Mouse (Mus musculus) limb, embryonic 11.5 days (tissue): ENCODE measurements at regions not wholly inside any gene's neighbourhood (a gene's known extent, or its start where the extent isn't known, plus 50 kb on each side); places are given as distances from the start of the nearest gene placed in this dataset.

Experiments used
- ATAC-seq: fragments of 200-750 bp; cut with Nextera tagmentation; 2 replicates; pipeline ENCODE4 v1.8.0; 2017; ENCODE audit warnings: low read depth; ENCODE audit not compliant: insufficient number of reproducible peaks, low FRiP score, low TSS enrichment
- DNase-seq: peaks from one replicate; pipeline ENCODE4 v3.0.0-alpha.2; 2015; ENCODE audit warnings: low spot score
- H3K27ac ChIP-seq: fragments of 300-500 bp; sonication (generic); replicated peaks from 2 replicates; pipeline ENCODE4 v1.5.1; 2014; ENCODE audit warnings: low read depth, mild to moderate bottlenecking, low read length
- H3K27me3 ChIP-seq: fragments of 300-500 bp; sonication (generic); 2 replicates; pipeline ENCODE4 v1.6.1; 2014; ENCODE audit warnings: mild to moderate bottlenecking, low read length, mixed read lengths; ENCODE audit not compliant: control insufficient read depth, insufficient read depth
- H3K36me3 ChIP-seq: fragments of 300-500 bp; sonication (generic); 2 replicates; pipeline ENCODE4 v1.6.1; 2014; ENCODE audit warnings: mild to moderate bottlenecking, low read length, moderate library complexity, mixed read lengths; ENCODE audit not compliant: control insufficient read depth, insufficient read depth
- H3K4me1 ChIP-seq: fragments of 300-500 bp; sonication (generic); 2 replicates; pipeline ENCODE4 v1.6.1; 2014; ENCODE audit warnings: low read length, mixed read lengths; ENCODE audit not compliant: control insufficient read depth, insufficient read depth
- H3K4me2 ChIP-seq: fragments of 300-500 bp; sonication (generic); 2 replicates; pipeline ENCODE4 v1.6.1; 2014; ENCODE audit warnings: low read depth, mild to moderate bottlenecking, moderate library complexity; ENCODE audit not compliant: severe bottlenecking
- H3K4me3 ChIP-seq: fragments of 300-500 bp; sonication (generic); 2 replicates; pipeline ENCODE4 v1.5.1; 2014; ENCODE audit warnings: low read depth, low read length
- H3K9ac ChIP-seq: fragments of 300-500 bp; sonication (generic); 2 replicates; pipeline ENCODE4 v1.6.1; 2014; ENCODE audit warnings: mild to moderate bottlenecking, low read length
- H3K9me3 ChIP-seq: fragments of 300-500 bp; sonication (generic); 2 replicates; pipeline ENCODE4 v1.6.1; 2016; ENCODE audit warnings: low read length; ENCODE audit not compliant: control insufficient read depth
- WGBS: fragments of 180-500 bp; shearing (Covaris S2); extraction: QIAGEN DNeasy Blood & Tissue Kit; methylation state at CpG from one replicate; pipeline ENCODE4 v1.1.7; 2014; 5-methylcytosine and 5-hydroxymethylcytosine counted together

DNA sequence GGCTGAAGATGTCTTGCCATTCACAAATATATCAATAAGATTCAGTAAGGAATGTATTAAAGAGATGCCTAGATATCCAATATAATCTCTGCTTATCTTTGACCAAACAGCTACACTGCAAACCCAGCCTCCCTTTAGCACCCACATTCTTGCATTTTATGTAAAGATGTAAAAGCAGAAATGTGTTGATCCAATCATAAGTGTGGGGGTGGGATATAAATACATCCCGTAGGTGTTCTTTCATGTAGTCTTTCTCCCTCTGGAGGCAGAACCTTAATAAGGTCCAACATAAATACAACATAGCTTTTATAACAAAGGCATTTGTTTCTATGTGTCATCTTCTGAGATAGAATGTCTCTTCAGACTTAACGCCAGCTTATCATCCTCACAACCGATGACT, 637.1 kb upstream of the Flrt2 start:
- no peak for ATAC-seq
- Histone ChIP-seq H3K4me3 (no peak overlapping the region), H3K9ac (no peak overlapping the region), H3K4me1 (no peaks in the 10 kb centered on the region), H3K27me3 (no peaks in the 10 kb centered on the region), H3K36me3 (no peaks in the 10 kb centered on the region), H3K9me3 (no peaks in the 10 kb centered on the region), H3K27ac (no peak overlapping the region), H3K4me2 (no peak overlapping the region)
- DNase-seq = no peak
- 95% methylated on average over 3 of the region's 3 CpGs for WGBS

DNA sequence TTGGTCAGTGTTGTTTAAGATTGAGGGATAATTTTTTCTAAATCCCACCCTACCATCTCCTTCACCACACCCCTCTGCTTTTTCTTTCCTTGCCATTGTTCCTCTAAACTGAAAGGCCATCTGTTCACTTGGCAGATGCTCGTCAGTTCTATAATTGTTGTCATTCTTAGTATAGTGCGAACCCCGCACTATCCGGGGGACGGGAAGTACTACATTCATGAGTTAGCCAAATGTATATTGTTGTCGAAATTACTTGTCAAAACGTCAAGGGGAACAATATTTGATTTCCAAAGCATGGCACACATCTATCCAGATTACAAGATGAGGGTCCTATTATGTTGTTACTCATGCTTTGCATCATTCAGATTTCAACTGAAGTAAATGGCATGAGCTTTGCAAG, 635.1 kb upstream of the Flrt2 start:
- Histone ChIP-seq H3K9ac (no peak overlapping the region), H3K27ac (no peak overlapping the region), H3K4me1 (no peaks in the 10 kb centered on the region), H3K4me3 (no peak overlapping the region), H3K36me3 (no peaks in the 10 kb centered on the region), H3K9me3 (no peaks in the 10 kb centered on the region), H3K4me2 (no peak overlapping the region), H3K27me3 (no peaks in the 10 kb centered on the region)
- ATAC-seq = no peak
- no peak for DNase-seq
- 90% methylated on average over 7 of the region's 7 CpGs for WGBS

- Histone ChIP-seq H3K27ac (no peak overlapping the region), H3K9ac (no peak overlapping the region), H3K4me3 (no peak overlapping the region), H3K4me1 (no peaks in the 10 kb centered on the region), H3K4me2 (no peak overlapping the region), H3K27me3 (no peaks in the 10 kb centered on the region), H3K9me3 (no peaks in the 10 kb centered on the region), H3K36me3 (no peaks in the 10 kb centered on the region)
- DNase-seq (no peak), ATAC-seq (no peak)
- WGBS = 87% methylated on average over 2 of the region's 2 CpGs
Measured at GRCm38 (mm10) chr12:95059396-95059795, 632.6 kb upstream of the Flrt2 start.

- Histone ChIP-seq H3K4me3 (no peak overlapping the region), H3K27me3 (no peaks in the 10 kb centered on the region), H3K4me1 (no peaks in the 10 kb centered on the region), H3K36me3 (no peaks in the 10 kb centered on the region), H3K9me3 (no peaks in the 10 kb centered on the region), H3K4me2 (no peak overlapping the region), H3K27ac (no peak overlapping the region), H3K9ac (no peak overlapping the region)
- WGBS = 59% methylated on average over 2 of the region's 2 CpGs
- no peak for ATAC-seq
- DNase-seq = no peak
Measured at GRCm38 (mm10) chr12:95072307-95072706, 619.7 kb upstream of the Flrt2 start.

DNA sequence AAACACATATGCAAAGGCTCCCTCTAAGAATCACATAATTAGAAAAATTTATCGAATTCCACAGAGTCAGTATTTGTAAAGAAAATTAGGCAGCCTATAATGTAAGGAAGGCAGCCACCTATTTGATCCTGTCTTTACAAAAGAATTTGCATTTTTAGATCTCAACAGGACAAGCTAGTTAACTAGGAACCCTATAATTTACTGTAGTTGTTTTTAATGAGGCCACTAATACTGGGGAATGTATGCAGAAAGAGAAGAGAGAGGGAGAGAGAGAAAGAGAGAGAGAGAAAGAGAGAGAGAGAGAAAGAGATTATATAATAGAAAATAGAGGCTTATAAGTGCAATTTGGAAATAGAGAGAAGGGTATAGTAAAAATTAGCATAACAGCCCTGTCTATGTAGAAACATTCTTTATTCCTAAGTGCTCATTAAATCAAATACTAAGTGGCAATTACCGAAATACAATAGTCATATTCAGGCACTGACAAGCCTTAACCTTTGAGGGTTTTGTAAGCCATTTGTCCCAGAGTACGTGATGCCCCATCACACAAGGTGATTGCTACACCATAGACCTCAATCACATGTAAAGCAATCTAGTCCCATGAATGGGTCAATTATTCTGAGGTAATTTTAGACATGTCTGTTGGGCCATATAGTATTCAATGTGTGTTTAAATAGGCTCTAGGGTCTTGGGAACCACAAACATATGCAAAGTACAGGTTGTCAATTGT, 572.6 kb upstream of the Flrt2 start:
- Histone ChIP-seq H3K4me1 (no peaks in the 10 kb centered on the region), H3K9me3 (no peaks in the 10 kb centered on the region), H3K27me3 (no peaks in the 10 kb centered on the region), H3K4me3 (no peak overlapping the region), H3K4me2 (no peak overlapping the region), H3K27ac (no peak overlapping the region), H3K9ac (no peak overlapping the region), H3K36me3 (no peaks in the 10 kb centered on the region)
- DNase-seq (no peak), ATAC-seq (no peak)
- 84% methylated on average over 3 of the region's 3 CpGs for WGBS

- Histone ChIP-seq H3K27ac (no peak overlapping the region), H3K27me3 (no peaks in the 10 kb centered on the region), H3K4me2 (no peak overlapping the region), H3K9me3 (no peaks in the 10 kb centered on the region), H3K4me3 (no peak overlapping the region), H3K9ac (no peak overlapping the region), H3K4me1 (peaks cover 4% of the 10 kb centered on the region; the same call in 1 of the 2 replicates), H3K36me3 (no peaks in the 10 kb centered on the region)
- no peak for DNase-seq
- 39% methylated on average over 1 of the region's 1 CpGs for WGBS
- ATAC-seq = no peak
Measured at GRCm38 (mm10) chr12:95132804-95133203, 559.2 kb upstream of the Flrt2 start.

- Histone ChIP-seq H3K4me2 (no peak overlapping the region), H3K9ac (no peak overlapping the region), H3K27me3 (no peaks in the 10 kb centered on the region), H3K4me1 (peaks cover 4% of the 10 kb centered on the region; the same call in 1 of the 2 replicates), H3K27ac (no peak overlapping the region), H3K4me3 (no peak overlapping the region), H3K9me3 (no peaks in the 10 kb centered on the region), H3K36me3 (no peaks in the 10 kb centered on the region)
- no peak for ATAC-seq
- WGBS = 82% methylated on average over 4 of the region's 4 CpGs
- DNase-seq = no peak
Measured at GRCm38 (mm10) chr12:95133482-95133881, 558.5 kb upstream of the Flrt2 start.

DNA sequence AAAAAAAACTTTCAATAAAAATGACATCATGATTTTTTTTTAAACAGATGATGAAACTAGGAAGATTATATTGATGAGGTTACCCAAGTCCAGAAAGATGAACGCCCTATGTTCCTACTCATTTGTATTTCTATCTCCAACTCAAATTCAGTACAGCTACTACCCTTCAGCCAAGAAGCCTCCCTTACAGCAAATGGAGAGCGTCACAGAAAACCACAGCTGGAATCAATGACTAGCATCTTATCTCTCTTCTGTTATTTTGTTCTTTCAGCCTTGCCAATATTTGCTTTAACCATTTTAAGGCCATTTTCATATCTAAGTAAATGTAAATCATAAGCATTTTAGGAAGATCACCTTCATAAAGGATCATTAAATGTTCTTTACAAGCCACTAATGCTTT, 553.9 kb upstream of the Flrt2 start:
- no peak for DNase-seq
- Histone ChIP-seq H3K9ac (no peak overlapping the region), H3K4me2 (no peak overlapping the region), H3K4me1 (peaks cover under 1% of the 10 kb centered on the region; the same call in 1 of the 2 replicates), H3K27me3 (no peaks in the 10 kb centered on the region), H3K36me3 (no peaks in the 10 kb centered on the region), H3K27ac (no peak overlapping the region), H3K4me3 (no peak overlapping the region), H3K9me3 (no peaks in the 10 kb centered on the region)
- ATAC-seq = no peak
- 93% methylated on average over 2 of the region's 2 CpGs for WGBS

DNA sequence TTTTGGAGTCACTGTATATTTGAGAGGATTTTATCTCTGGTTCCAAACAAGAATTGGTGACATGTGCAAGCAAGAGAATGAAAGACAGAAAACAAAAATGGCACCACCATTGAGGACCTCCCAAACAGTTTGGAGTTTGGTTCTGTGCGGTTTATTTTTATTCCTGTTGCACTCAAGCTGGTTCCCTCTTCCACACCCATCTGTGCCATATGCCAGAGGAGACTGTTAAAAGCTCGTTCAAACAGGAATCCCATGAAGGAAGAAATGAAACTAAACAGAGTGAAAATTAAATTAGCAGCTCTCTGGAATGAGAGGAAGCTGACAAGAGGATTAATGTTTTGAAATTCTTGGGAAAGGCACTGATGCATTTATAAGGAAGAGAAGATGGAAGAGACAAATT, 521.0 kb upstream of the Flrt2 start:
- Histone ChIP-seq H3K4me1 (no peaks in the 10 kb centered on the region), H3K36me3 (no peaks in the 10 kb centered on the region), H3K9ac (no peak overlapping the region), H3K9me3 (no peaks in the 10 kb centered on the region), H3K27me3 (no peaks in the 10 kb centered on the region), H3K4me3 (no peak overlapping the region), H3K27ac (no peak overlapping the region), H3K4me2 (no peak overlapping the region)
- no peak for ATAC-seq
- no peak for DNase-seq
- 49% methylated on average over 2 of the region's 2 CpGs for WGBS
